Mouse (Mus musculus): ENCODE data around the gene Ssh1. TPM values are rescaled to one million over a fixed set of nuclear protein-coding genes. Genes with fewer than 3 reads are reported as not detected.

Ssh1 gene
- polyA plus RNA-seq, 1 experiment from 2014 or later: 22.2 TPM

- Histone ChIP-seq H3K4me1 (ENCODE audit: control insufficient read depth, insufficient read depth, low read length) (no peaks in the 10 kb centered on the region), H3K4me2 (replicated peaks; ENCODE audit: low read depth, low read length) (no peak overlapping the region), H3K36me3 (ENCODE audit: control insufficient read depth, insufficient read depth, low read length) (peaks cover 65% of the 10 kb centered on the region), H3K4me3 (ENCODE audit: low read depth, low read length) (no peak overlapping the region), H3K27me3 (ENCODE audit: control insufficient read depth, insufficient read depth, low read length) (no peaks in the 10 kb centered on the region), H3K27ac (ENCODE audit: low read length) (no peak overlapping the region), H3K9ac (replicated peaks; ENCODE audit: low read depth, low read length) (no peak overlapping the region), H3K9me3 (ENCODE audit: control insufficient read depth, low read depth, low read length) (no peaks in the 10 kb centered on the region)
- WGBS: 75% methylated on average over 12 of the region's 12 CpGs
- ATAC-seq (ENCODE audit: insufficient number of reproducible peaks, insufficient read depth, low FRiP score, low read depth): no peak
Measured at GRCm38 (mm10) chr5:113943328-113943727, 50.4 kb downstream of the Ssh1 start.

DNA sequence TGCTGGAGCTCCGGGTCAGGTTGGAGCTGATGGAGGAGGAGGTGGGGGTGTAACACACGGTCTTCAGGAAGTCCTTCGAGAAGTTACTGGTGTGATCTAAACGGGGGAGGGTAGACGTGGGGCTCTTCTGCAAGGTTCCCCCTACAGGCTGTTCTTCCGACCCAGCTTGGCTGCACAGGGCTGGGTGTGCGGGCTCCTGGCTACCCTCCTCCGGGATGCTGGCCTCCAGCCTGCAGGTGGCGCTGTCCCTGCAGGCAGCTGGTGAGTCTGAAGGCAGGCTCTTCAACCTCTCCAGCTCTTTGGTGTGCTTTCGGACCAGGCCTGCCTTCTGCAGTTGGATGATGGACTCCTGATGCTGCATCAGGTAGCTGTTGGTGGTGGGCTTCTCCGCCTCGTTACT lies 51.1 kb downstream of the Ssh1 start:
- Histone ChIP-seq H3K4me2 (replicated peaks; ENCODE audit: low read depth, low read length) (no peak overlapping the region), H3K27ac (ENCODE audit: low read length) (no peak overlapping the region), H3K9me3 (ENCODE audit: control insufficient read depth, low read depth, low read length) (no peaks in the 10 kb centered on the region), H3K27me3 (ENCODE audit: control insufficient read depth, insufficient read depth, low read length) (no peaks in the 10 kb centered on the region), H3K36me3 (ENCODE audit: control insufficient read depth, insufficient read depth, low read length) (peaks cover 61% of the 10 kb centered on the region), H3K9ac (replicated peaks; ENCODE audit: low read depth, low read length) (no peak overlapping the region), H3K4me3 (ENCODE audit: low read depth, low read length) (no peak overlapping the region), H3K4me1 (ENCODE audit: control insufficient read depth, insufficient read depth, low read length) (no peaks in the 10 kb centered on the region)
- 85% methylated on average over 12 of the region's 12 CpGs for WGBS
- no peak for ATAC-seq (ENCODE audit: insufficient number of reproducible peaks, insufficient read depth, low FRiP score, low read depth)

- no peak for ATAC-seq (ENCODE audit: insufficient number of reproducible peaks, insufficient read depth, low FRiP score, low read depth)
- H3K27ac ChIP-seq (ENCODE audit: low read length): no peak overlapping the region
- 46% methylated on average over 12 of the region's 12 CpGs for WGBS
- no peaks in the 10 kb centered on the region for H3K27me3 ChIP-seq (ENCODE audit: control insufficient read depth, insufficient read depth, low read length)
- H3K9ac ChIP-seq (replicated peaks; ENCODE audit: low read depth, low read length): no peak overlapping the region
- H3K4me1 ChIP-seq (ENCODE audit: control insufficient read depth, insufficient read depth, low read length): no peaks in the 10 kb centered on the region
- no peak overlapping the region for H3K4me2 ChIP-seq (replicated peaks; ENCODE audit: low read depth, low read length)
- no peaks in the 10 kb centered on the region for H3K9me3 ChIP-seq (ENCODE audit: control insufficient read depth, low read depth, low read length)
- H3K36me3 ChIP-seq (ENCODE audit: control insufficient read depth, insufficient read depth, low read length): peaks cover 36% of the 10 kb centered on the region
- no peak overlapping the region for H3K4me3 ChIP-seq (ENCODE audit: low read depth, low read length)
Measured at GRCm38 (mm10) chr5:113939263-113939900, 54.3 kb downstream of the Ssh1 start.

DNA sequence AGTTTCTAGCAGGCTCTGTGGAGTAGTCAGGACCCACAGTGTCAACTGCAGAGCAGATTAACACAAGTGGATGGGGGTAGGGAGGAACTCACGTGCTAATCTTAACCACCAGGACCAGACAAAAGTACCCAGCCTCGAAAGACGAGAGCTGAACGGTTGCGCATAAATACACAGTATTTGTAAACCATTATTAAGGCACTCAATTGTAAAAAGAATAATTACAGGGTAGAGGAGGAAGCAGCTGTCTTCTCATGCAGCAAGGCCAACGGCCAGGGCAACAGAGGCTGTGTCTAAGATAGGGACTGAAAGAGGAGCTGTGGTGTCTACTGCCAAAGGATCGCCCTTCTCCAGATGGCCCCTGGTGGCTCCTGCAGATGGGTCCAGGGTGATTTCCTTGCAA lies 56.0 kb downstream of the Ssh1 start:
- ATAC-seq (ENCODE audit: insufficient number of reproducible peaks, insufficient read depth, low FRiP score, low read depth): no peak
- 80% methylated on average over 7 of the region's 7 CpGs for WGBS

DNA sequence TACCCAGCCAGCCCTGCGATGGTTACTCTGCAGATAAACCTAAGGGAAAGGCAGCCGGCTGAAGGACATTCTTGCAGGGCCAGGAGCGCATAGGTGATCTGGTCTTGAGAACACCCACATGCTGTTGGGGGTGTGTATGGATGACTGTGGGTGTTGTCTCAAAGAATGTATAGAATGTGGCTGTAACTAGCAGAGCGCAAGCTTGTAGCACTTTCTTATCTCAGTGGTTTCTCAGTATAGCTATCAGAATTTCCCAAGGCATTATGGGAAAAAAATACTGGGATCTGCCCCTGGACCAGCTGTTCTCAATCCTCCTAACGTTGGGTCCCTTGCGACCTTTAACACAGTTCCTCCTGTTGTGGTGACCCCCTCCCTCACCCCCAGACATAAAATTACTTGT lies 59.8 kb downstream of the Ssh1 start:
- Histone ChIP-seq H3K27me3 (ENCODE audit: control insufficient read depth, insufficient read depth, low read length) (no peaks in the 10 kb centered on the region), H3K27ac (ENCODE audit: low read length) (no peak overlapping the region), H3K4me1 (ENCODE audit: control insufficient read depth, insufficient read depth, low read length) (peaks cover 6% of the 10 kb centered on the region; the same call in 1 of the 2 replicates), H3K9me3 (ENCODE audit: control insufficient read depth, low read depth, low read length) (no peaks in the 10 kb centered on the region), H3K4me3 (ENCODE audit: low read depth, low read length) (no peak overlapping the region), H3K36me3 (ENCODE audit: control insufficient read depth, insufficient read depth, low read length) (no peaks in the 10 kb centered on the region), H3K9ac (replicated peaks; ENCODE audit: low read depth, low read length) (no peak overlapping the region), H3K4me2 (replicated peaks; ENCODE audit: low read depth, low read length) (no peak overlapping the region)
- no peak for ATAC-seq (ENCODE audit: insufficient number of reproducible peaks, insufficient read depth, low FRiP score, low read depth)
- WGBS: 49% methylated on average over 6 of the region's 6 CpGs

More for the DNA sequence above, 56.0 kb downstream of the Ssh1 start:
- no peak overlapping the region for H3K9ac ChIP-seq (replicated peaks; ENCODE audit: low read depth, low read length)
- H3K27ac ChIP-seq (ENCODE audit: low read length): no peak overlapping the region
- H3K9me3 ChIP-seq (ENCODE audit: control insufficient read depth, low read depth, low read length): no peaks in the 10 kb centered on the region
- no peaks in the 10 kb centered on the region for H3K27me3 ChIP-seq (ENCODE audit: control insufficient read depth, insufficient read depth, low read length)
- no peaks in the 10 kb centered on the region for H3K4me1 ChIP-seq (ENCODE audit: control insufficient read depth, insufficient read depth, low read length)
- no peak overlapping the region for H3K4me2 ChIP-seq (replicated peaks; ENCODE audit: low read depth, low read length)
- no peak overlapping the region for H3K4me3 ChIP-seq (ENCODE audit: low read depth, low read length)
- H3K36me3 ChIP-seq (ENCODE audit: control insufficient read depth, insufficient read depth, low read length): peaks cover 23% of the 10 kb centered on the region

GRCm38 (mm10) chr5:113933480-113933879 lies 60.2 kb downstream of the Ssh1 start:
- Histone ChIP-seq H3K27ac (ENCODE audit: low read length) (no peak overlapping the region), H3K36me3 (ENCODE audit: control insufficient read depth, insufficient read depth, low read length) (no peaks in the 10 kb centered on the region), H3K27me3 (ENCODE audit: control insufficient read depth, insufficient read depth, low read length) (no peaks in the 10 kb centered on the region), H3K9me3 (ENCODE audit: control insufficient read depth, low read depth, low read length) (no peaks in the 10 kb centered on the region), H3K4me2 (replicated peaks; ENCODE audit: low read depth, low read length) (no peak overlapping the region), H3K4me1 (ENCODE audit: control insufficient read depth, insufficient read depth, low read length) (peaks cover 6% of the 10 kb centered on the region; the same call in 1 of the 2 replicates), H3K4me3 (ENCODE audit: low read depth, low read length) (no peak overlapping the region), H3K9ac (replicated peaks; ENCODE audit: low read depth, low read length) (no peak overlapping the region)
- 78% methylated on average over 4 of the region's 4 CpGs for WGBS
- ATAC-seq (ENCODE audit: insufficient number of reproducible peaks, insufficient read depth, low FRiP score, low read depth): no peak

DNA sequence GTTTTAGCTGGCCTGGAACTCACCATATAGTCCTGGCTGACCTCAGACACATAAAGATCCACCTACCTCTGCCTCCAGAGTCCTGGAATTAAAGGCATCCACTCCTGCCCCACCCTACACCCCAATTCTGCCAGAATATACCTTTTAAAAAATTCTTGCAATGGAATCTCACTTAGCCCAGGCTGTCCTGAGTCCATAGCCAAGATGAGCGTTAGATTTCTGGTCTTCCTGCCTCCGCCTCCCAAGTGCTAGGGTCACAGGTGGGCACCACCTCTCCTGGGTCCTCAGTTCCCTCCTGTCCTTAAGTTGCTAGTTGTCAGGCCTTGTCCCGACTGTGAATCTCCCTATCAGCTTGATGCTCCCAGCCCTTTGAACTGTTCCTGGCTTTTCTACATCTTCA lies 61.4 kb downstream of the Ssh1 start:
- Histone ChIP-seq H3K36me3 (ENCODE audit: control insufficient read depth, insufficient read depth, low read length) (no peaks in the 10 kb centered on the region), H3K27me3 (ENCODE audit: control insufficient read depth, insufficient read depth, low read length) (no peaks in the 10 kb centered on the region), H3K4me3 (ENCODE audit: low read depth, low read length) (no peak overlapping the region), H3K4me2 (replicated peaks; ENCODE audit: low read depth, low read length) (no peak overlapping the region), H3K9ac (replicated peaks; ENCODE audit: low read depth, low read length) (no peak overlapping the region), H3K9me3 (ENCODE audit: control insufficient read depth, low read depth, low read length) (no peaks in the 10 kb centered on the region; the same call in 1 of the 2 replicates), H3K4me1 (ENCODE audit: control insufficient read depth, insufficient read depth, low read length) (peaks cover 6% of the 10 kb centered on the region; the same call in 1 of the 2 replicates), H3K27ac (ENCODE audit: low read length) (no peak overlapping the region)
- ATAC-seq (ENCODE audit: insufficient number of reproducible peaks, insufficient read depth, low FRiP score, low read depth): no peak
- WGBS: 70% methylated on average over 3 of the region's 3 CpGs

- Histone ChIP-seq H3K27me3 (ENCODE audit: control insufficient read depth, insufficient read depth, low read length) (no peaks in the 10 kb centered on the region), H3K27ac (ENCODE audit: low read length) (peak overlapping the region; percentile 48; the same call in 1 of the 2 replicates), H3K4me2 (replicated peaks; ENCODE audit: low read depth, low read length) (no peak overlapping the region), H3K36me3 (ENCODE audit: control insufficient read depth, insufficient read depth, low read length) (no peaks in the 10 kb centered on the region), H3K9me3 (ENCODE audit: control insufficient read depth, low read depth, low read length) (no peaks in the 10 kb centered on the region; the same call in 1 of the 2 replicates), H3K4me1 (ENCODE audit: control insufficient read depth, insufficient read depth, low read length) (peaks cover 6% of the 10 kb centered on the region; the same call in 1 of the 2 replicates), H3K9ac (replicated peaks; ENCODE audit: low read depth, low read length) (no peak overlapping the region), H3K4me3 (ENCODE audit: low read depth, low read length) (no peak overlapping the region)
- WGBS: 38% methylated on average over 18 of the region's 18 CpGs
- ATAC-seq (ENCODE audit: insufficient number of reproducible peaks, insufficient read depth, low FRiP score, low read depth): no peak
Measured at GRCm38 (mm10) chr5:113930648-113931609, 62.8 kb downstream of the Ssh1 start.

All from stomach, embryonic 14.5 days (tissue).